13 mouse cellular contexts compared by ENCODE assay signal in the genomic region with DNA sequence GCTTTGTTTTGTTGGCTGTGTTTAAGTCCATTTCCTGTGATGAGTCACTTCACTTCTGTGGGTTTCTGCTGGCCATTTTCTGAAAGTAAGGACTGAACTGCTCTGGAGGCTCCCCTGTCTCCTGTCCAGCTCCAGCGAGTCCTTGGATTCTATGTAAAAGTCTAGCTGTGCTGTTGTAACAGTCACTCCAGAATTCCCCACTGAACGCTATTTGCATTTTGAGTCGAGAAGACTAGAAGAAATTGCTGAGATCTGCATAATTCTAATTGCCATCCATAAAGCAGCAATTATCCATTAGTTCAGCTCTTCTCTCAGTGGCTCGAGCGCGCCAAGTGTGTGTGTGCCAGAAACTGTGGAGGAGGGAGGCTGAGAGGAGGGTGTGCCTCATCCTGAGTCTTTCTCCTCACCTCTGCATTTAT. TPM values are rescaled to one million over a fixed set of nuclear protein-coding genes. Genes with fewer than 3 reads are reported as not detected.
DNase-seq lines count a peak whose midpoint lies in the region; ATAC-seq and TF ChIP-seq lines count a peak whose summit lies in the region.
"Had no signal": no experiment of that assay in that cellular context is flagged by ENCODE, and none has a peak within 500 bp of the region (broad histone marks: within the 10 kb centered on the region; RNA-seq: fewer than 3 reads in every experiment).

No protein-coding gene starts in this region.

- no peak for TF ChIP-seq EP300 in heart, postnatal 0 days (IDR thresholded peaks at IDR 0.05; ENCODE audit: low read depth)

- no peak overlapping the region for H3K4me3 ChIP-seq in heart, postnatal 0 days (ENCODE audit: low read depth, low read length)
- no peak overlapping the region for H3K4me3 ChIP-seq in forebrain, embryonic 16.5 days (replicated peaks; ENCODE audit: low read length)
- H3K4me3 ChIP-seq: heart, embryonic 15.5 days; liver, embryonic 13.5 days had no signal

- H3K4me1 ChIP-seq in heart, postnatal 0 days (ENCODE audit: control insufficient read depth, insufficient read depth), result no peaks in the 10 kb centered on the region; the same call in 1 of the 2 replicates
- H3K4me1 ChIP-seq in forebrain, embryonic 16.5 days (replicated peaks; ENCODE audit: control insufficient read depth, insufficient read depth, low read length), result peaks cover 7% of the 10 kb centered on the region; the same call in 1 of the 2 replicates
- H3K4me1 ChIP-seq: liver, embryonic 13.5 days had no signal

- no peaks in the 10 kb centered on the region for H3K27me3 ChIP-seq in heart, postnatal 0 days (ENCODE audit: control insufficient read depth, insufficient read depth, low read length)
- no peaks in the 10 kb centered on the region for H3K27me3 ChIP-seq in forebrain, embryonic 16.5 days (replicated peaks; ENCODE audit: control insufficient read depth, insufficient read depth, low read length)
- H3K27me3 ChIP-seq: heart, embryonic 15.5 days; liver, embryonic 13.5 days had no signal

- no peak overlapping the region for H3K4me2 ChIP-seq in heart, postnatal 0 days (ENCODE audit: low read depth, low read length)
- no peak overlapping the region for H3K4me2 ChIP-seq in forebrain, embryonic 16.5 days (ENCODE audit: low read length)
- H3K4me2 ChIP-seq: heart, embryonic 15.5 days; liver, embryonic 13.5 days had no signal

- WGBS in heart, postnatal 0 days, result 69% methylated on average over 6 of the region's 6 CpGs
- 27% methylated on average over 6 of the region's 6 CpGs for WGBS in forebrain, embryonic 16.5 days

- TF ChIP-seq CTCF in heart, postnatal 0 days (IDR thresholded peaks at IDR 0.05; ENCODE audit: low read depth), result no peak

- no peak overlapping the region for H3K9ac ChIP-seq in heart, postnatal 0 days (replicated peaks; ENCODE audit: low read depth, low read length)
- H3K9ac ChIP-seq in forebrain, embryonic 16.5 days (replicated peaks; ENCODE audit: low read depth, low read length), result no peak overlapping the region
- H3K9ac ChIP-seq: heart, embryonic 15.5 days; liver, embryonic 13.5 days had no signal

- no peaks in the 10 kb centered on the region for H3K36me3 ChIP-seq in heart, postnatal 0 days (replicated peaks; ENCODE audit: control insufficient read depth, insufficient read depth, low read length)
- no peaks in the 10 kb centered on the region for H3K36me3 ChIP-seq in forebrain, embryonic 16.5 days (ENCODE audit: control insufficient read depth, insufficient read depth)
- H3K36me3 ChIP-seq: heart, embryonic 15.5 days; liver, embryonic 13.5 days had no signal

- H3K9me3 ChIP-seq in heart, postnatal 0 days (replicated peaks; ENCODE audit: control insufficient read depth, low read length), result no peaks in the 10 kb centered on the region
- H3K9me3 ChIP-seq in forebrain, embryonic 16.5 days (ENCODE audit: control insufficient read depth, low read length), result no peaks in the 10 kb centered on the region
- H3K9me3 ChIP-seq: heart, embryonic 15.5 days; liver, embryonic 13.5 days had no signal

- DNase-seq in heart, postnatal 0 days (ENCODE audit: low spot score), result peak; percentile 30
- DNase-seq in heart, adult 18-20 months, result no peak
- DNase-seq in right cerebral cortex, adult 18-20 months, result peak; percentile 37
- no peak for DNase-seq in right cerebral cortex, postnatal 36 days (ENCODE audit: low spot score in 2 of 2)
- DNase-seq in adrenal gland, adult 8-10 months, result no peak
- no peak for DNase-seq in heart, postnatal 4 days
- DNase-seq: adrenal gland, postnatal 36 days; kidney, adult 8-10 months; liver, embryonic 13.5 days; thymus, adult 18-20 months had no signal

- no peak overlapping the region for H3K27ac ChIP-seq in heart, postnatal 0 days (ENCODE audit: low read depth)
- H3K27ac ChIP-seq in forebrain, embryonic 16.5 days (ENCODE audit: low read length), result no peak overlapping the region
- H3K27ac ChIP-seq: heart, embryonic 15.5 days; liver, embryonic 13.5 days had no signal

- no peak for ATAC-seq in heart, postnatal 0 days (ENCODE audit: insufficient read depth, low read depth)
- peak; percentile 95 for ATAC-seq in forebrain, embryonic 16.5 days

RNA-seq across cellular contexts. Expression of a gene that starts 57.0 kb away (rescaled TPM):
- total RNA-seq in heart, postnatal 0 days (2014; rRNA removed; ENCODE audit: low replicate concordance), result 3.2 and 40.5 TPM in 2 replicates
- polyA plus RNA-seq in heart, postnatal 0 days (2015; fragmentation: Nextera tagmentation; extraction: Ambion mirVana), result 1.7 and 2.0 TPM in 2 replicates
- 1 to 10 TPM; 1.2 to 3.5 TPM for total RNA-seq in heart, adult 18-20 months (2021)
- polyA plus RNA-seq in forebrain, embryonic 16.5 days (2015; fragmentation: Nextera tagmentation; extraction: Ambion mirVana), result 1.9 and 3.3 TPM in 2 replicates
- 1 to 10 TPM in 2 of 4 experiments, under 1 TPM in 2; 0.59 to 1.2 (median 0.86) TPM for total RNA-seq in adrenal gland, adult 8-10 months (2022)
- 1 to 10 TPM; 1.9 to 3.2 TPM for total RNA-seq in heart, postnatal 4 days (2021)
- total RNA-seq: common myeloid progenitor, adult 5-6 weeks had no signal

Comparison
In these comparisons a context has a peak if more than half of its experiments do, and no peak if none do; other contexts are left out.
1. DNase-seq: peak in heart, postnatal 0 days (single experiment) and right cerebral cortex, adult 18-20 months (single experiment); none in heart, adult 18-20 months (0 of 2), right cerebral cortex, postnatal 36 days (0 of 2), adrenal gland, adult 8-10 months (single experiment) and heart, postnatal 4 days (single experiment).